Mouse (Mus musculus): ENCODE data around the gene Dhx58. TPM values are rescaled to one million over a fixed set of nuclear protein-coding genes. Genes with fewer than 3 reads are reported as not detected.
A peak's percentile ranks its signal among the peaks of the same experiment; 100 is the strongest.

The Dhx58 gene
- total RNA-seq, 2 experiments from 2014 or later: 1.5 to 3.4 TPM

- DNase-seq: no peak
Observed at GRCm38 (mm10) chr11:100721776-100722492, 17.9 kb upstream of the Dhx58 start.

GRCm38 (mm10) chr11:100721254-100721653, 17.2 kb upstream of the Dhx58 start:
- no peak for DNase-seq

GRCm38 (mm10) chr11:100720345-100720744, 16.3 kb upstream of the Dhx58 start:
- DNase-seq: no peak

GRCm38 (mm10) chr11:100719893-100720292, 15.8 kb upstream of the Dhx58 start:
- DNase-seq: no peak

- DNase-seq: no peak
Observed at GRCm38 (mm10) chr11:100719312-100719711, 15.2 kb upstream of the Dhx58 start.

GRCm38 (mm10) chr11:100718866-100719265, 14.8 kb upstream of the Dhx58 start:
- DNase-seq: no peak

GRCm38 (mm10) chr11:100718462-100718861, 14.4 kb upstream of the Dhx58 start:
- DNase-seq: no peak

- DNase-seq: no peak
Observed at GRCm38 (mm10) chr11:100716649-100717048, 12.6 kb upstream of the Dhx58 start.

GRCm38 (mm10) chr11:100714948-100715347, 10.9 kb upstream of the Dhx58 start:
- no peak for DNase-seq

GRCm38 (mm10) chr11:100714534-100714915, 10.5 kb upstream of the Dhx58 start:
- DNase-seq: peak; percentile 68 to 74

GRCm38 (mm10) chr11:100713735-100714533, 9.9 kb upstream of the Dhx58 start, which contains the start of gene Hspb9:
Gene Hspb9, plus strand, starts transcription at chr11:100713850.
- DNase-seq: peak in 1 of 2 experiments; percentile 55

GRCm38 (mm10) chr11:100713174-100713573, 9.1 kb upstream of the Dhx58 start:
- no peak for DNase-seq

- peak; percentile 82 to 85 for DNase-seq
Observed at GRCm38 (mm10) chr11:100711783-100712615, 7.9 kb upstream of the Dhx58 start, which contains the start of gene Kat2a. Gene Kat2a, minus strand, starts transcription at chr11:100712465.

- DNase-seq: no peak
Observed at GRCm38 (mm10) chr11:100710977-100711376, 6.9 kb upstream of the Dhx58 start.

- no peak for DNase-seq
Observed at GRCm38 (mm10) chr11:100710528-100710927, 6.5 kb upstream of the Dhx58 start.

- no peak for DNase-seq
Observed at GRCm38 (mm10) chr11:100709201-100709810, 5.2 kb upstream of the Dhx58 start.

GRCm38 (mm10) chr11:100705095-100705747, 1.1 kb upstream of the Dhx58 start:
- no peak for DNase-seq

GRCm38 (mm10) chr11:100703366-100703765, 705 bp downstream of the Dhx58 start:
- DNase-seq: no peak

- no peak for DNase-seq
Observed at GRCm38 (mm10) chr11:100702906-100703305, 1.2 kb downstream of the Dhx58 start.

- peak in 1 of 2 experiments; percentile 59 for DNase-seq
Observed at GRCm38 (mm10) chr11:100702081-100702851, 1.8 kb downstream of the Dhx58 start.

GRCm38 (mm10) chr11:100701301-100701700, 2.8 kb downstream of the Dhx58 start:
- DNase-seq: no peak
